Mouse (Mus musculus): Measurements from ENCODE around the gene Ddx19b.

DNA sequence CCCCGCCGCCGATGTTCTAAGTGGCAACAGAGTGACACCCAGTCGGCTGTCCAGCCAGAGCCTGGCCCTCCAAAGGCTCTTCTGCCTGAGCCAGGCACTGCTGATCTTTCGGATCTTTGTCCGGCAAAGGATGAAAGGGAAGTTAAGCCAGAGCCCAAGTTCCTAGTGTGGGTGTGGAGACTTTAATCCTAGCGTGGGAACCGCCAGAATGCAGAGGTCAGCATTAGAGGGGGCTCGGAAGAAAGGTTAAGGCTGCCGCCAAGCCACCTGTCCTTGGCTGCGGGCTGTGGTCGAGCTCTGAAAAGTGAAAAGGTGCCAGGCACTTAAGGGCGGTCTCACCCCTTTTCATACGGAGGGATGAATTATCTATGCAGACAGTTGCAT is 30.1 kb upstream of the Ddx19b start:
- TF ChIP-seq USF1 (IDR thresholded peaks at IDR 0.05; ENCODE audit: low read depth): no peak
- TF ChIP-seq CTCF (IDR thresholded peaks at IDR 0.05; ENCODE audit: control insufficient read depth, insufficient read depth, insufficient read length): no peak
- TF ChIP-seq MAX (IDR thresholded peaks at IDR 0.05): no peak
- no peak for TF ChIP-seq FOSL1 (IDR thresholded peaks at IDR 0.05; ENCODE audit: insufficient read depth, low read length, poor library complexity, severe bottlenecking)
- TF ChIP-seq MYOG (IDR thresholded peaks at IDR 0.05; ENCODE audit: control insufficient read depth, extremely low read depth, insufficient read length): no peak
- no peak for TF ChIP-seq CEBPB (IDR thresholded peaks at IDR 0.05; ENCODE audit: low read depth)
